Mouse (Mus musculus): Measurements from ENCODE around the gene Nkx2-5.
A peak's percentile ranks its signal among the peaks of the same experiment; 100 is the strongest.

Nkx2-5 gene

DNA sequence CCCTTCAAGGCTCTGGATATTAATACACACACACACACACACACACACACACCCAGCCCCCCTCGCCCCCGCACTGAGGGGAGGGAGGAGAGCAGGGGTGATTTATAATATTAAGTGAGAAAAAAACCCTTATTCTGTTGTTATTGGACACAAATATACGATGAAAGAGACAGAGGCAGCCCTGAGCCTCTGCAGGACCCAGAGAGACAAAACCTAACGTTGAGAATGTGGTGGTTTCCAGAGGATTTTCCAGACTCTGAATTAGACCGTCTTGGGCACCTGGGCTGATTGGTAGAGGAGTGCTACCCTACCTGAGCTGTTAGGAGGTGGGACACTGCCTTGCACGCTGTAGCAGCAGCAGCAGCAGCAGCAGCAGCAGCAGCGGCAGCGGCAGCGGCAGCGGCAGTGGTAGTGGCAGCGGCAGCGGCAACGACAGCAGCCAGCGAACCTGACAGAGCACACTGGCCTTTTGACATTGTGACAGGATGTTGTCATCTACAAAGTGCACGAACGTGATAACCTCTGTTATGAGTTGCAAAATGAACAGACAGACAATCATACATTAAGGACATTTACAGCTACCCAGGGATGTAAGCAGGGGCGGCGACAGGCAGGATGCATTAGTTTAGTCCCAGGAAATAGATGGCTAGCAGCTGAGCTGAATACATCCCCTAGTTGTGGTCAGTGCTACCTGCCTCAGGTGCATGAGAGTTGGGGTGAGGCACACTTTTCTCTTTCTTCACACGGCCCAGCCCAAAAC is 7.8 kb downstream of the Nkx2-5 start:
- DNase-seq (ENCODE audit: low spot score), result no peak

DNA sequence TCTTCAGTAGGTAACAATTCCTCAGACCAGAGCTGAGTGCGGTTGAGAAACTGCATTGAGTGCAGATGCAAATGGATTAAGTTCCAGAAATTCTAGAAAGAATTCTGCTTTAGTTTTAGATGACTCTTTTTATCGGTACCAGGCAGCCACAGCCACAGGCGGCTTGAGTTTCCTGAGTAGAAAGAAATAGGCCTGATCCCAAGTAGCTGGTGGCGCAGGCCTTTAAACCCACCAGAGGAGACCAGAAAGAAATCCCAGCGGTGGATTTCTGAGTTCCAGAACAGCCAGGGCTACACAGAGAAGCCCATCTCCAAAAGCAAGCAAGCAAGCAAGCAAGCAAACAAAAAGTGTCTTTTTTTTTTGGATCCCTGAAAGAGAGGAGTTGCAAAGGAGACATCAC is 8.4 kb downstream of the Nkx2-5 start:
- no peak for DNase-seq (ENCODE audit: low spot score)

DNA sequence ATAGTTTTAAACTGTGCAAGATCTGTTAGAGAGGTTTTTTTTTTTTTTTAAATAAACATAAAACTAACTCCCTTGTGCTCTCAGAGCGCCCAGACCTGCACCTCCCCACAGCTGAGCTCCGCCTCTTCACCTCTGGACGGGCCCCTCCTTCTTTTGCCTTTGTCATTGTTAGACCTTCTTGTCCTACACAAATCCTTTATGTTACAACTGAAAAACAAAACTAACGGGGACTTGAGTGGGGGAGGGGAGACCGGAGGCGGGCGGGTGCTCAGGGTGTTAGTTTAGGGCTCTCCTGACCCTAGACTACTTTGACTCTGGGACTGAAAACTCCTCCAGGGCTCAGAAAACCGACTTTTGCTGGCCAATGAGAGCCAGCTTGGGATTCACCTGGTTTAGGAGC is 8.9 kb downstream of the Nkx2-5 start:
- no peak for DNase-seq (ENCODE audit: low spot score)

DNA sequence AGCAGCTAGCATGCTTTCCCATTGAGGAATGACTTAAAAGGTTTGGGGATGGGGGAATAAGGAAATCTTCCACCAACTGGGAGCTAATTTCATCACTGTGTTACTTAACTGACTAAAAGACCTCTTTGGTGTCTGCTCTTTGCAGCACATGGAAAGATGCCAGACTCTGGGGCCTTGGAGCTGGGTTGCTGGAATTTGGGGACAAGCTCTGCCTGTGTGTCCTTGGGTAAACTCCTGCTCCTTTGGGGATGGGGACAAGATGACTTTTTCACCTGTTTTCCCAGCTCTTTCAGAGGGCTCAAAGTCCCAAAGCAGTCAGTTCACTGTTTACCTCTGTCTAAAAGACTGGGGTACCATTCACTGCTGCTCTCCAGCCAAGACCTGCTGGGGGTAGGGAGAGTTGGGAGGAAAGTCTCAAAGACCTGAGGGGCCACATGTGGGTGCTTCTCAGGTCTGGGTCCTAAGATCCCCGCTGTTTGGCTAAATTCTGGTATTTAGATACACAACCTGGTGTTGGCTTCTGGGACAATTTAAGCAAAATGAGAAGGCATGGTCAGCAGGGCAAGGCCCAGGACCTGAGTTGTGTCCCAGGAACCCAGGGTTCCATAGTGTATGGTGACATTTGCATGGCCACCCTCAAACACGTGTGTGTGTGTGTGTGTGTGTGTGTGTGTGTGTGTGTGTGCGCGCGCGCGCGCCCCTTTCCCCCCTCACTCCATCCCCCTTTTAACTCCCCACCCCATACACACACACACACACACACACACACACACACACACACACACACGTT is 9.6 kb downstream of the Nkx2-5 start:
- DNase-seq (ENCODE audit: low spot score), result no peak

DNA sequence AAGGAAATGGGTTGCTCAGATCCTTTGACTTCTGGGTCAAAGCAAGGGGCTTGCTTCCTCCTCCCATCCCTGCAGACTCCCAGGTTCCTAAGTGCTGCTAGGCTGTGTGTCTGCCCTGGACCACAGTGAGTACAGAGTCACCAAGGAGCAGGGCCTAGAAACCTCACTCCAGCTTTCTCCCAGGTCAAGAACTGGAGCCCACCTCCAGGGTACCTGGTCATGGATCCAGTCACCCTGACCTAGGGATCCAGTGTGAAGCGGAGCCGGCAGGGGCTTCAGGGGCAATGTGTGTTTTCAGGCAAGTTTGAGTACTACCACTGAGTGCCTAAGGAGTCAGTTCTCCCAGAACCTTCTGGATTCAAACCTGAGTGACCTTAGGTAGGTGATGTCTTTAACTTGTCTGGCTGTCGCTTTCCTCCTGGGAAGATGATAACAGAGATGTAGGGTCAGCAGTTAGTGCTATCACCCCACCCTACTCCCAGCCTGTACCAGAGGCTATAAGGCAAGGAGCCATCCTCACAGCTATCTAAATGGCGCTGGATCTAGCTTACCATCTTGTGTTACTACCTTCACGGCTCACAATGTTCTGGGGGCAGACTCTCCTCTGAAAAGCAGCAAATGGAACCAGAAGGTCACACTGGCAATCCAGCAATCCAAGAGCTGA is 10.4 kb downstream of the Nkx2-5 start:
- no peak for DNase-seq (ENCODE audit: low spot score)

DNA sequence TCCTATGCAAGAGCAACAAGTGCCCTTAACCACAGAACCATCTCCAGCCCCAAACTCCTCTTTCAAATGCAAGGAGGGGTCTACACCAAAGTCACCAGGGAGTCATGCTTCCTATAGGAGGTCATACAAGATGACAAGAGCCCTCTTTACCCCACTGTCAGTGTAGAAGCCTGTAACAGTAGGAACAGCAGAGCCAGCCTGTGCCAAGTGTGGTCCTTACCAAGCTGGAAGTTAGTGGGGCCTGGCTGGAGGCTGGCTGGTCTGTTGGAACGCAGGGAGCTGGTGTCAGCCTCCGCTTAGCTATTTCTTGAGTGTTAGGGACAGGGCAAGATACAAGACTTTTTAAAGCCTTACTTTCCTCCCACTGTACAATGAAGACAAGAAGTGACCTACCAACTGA is 11.0 kb downstream of the Nkx2-5 start:
- no peak for DNase-seq (ENCODE audit: low spot score)

DNA sequence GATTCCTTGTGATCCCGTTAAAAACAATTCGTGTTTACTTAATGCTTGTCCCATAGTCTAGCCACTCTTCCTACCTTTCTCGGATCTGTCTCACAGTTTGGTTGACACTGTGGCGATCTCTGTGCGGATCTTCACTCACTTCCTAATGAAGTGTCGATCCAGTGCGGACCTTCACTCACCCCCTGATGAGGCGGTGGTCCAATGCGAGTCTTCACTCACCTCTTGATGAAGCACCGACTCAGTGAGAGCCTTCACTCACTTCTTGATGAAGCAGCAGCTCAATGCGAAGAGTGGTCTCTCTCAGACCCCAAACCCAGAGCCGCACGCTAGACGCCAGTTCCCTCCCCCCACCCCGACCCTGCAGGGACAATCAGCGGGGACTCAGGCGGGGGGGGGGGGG is 18.7 kb downstream of the Nkx2-5 start:
- no peak for DNase-seq (ENCODE audit: low spot score)

DNA sequence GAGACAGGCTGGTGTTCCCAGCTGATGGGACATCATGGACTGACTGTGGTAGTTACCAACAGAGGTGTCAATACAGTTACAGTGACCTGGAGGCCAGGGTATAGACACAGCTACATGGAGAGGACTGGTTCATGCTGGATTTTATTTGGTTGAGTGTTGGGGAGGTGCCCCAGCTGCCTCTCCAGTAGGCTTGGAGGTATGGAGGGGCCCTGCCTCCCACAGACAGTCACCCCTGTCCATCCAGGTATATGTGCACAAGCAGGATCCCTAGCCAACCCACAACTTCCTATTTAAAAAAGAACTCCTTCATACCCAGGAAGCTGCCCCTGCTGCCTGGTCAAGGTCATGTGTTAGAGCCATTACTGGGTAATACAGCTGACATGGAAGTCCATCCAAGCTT is 27.0 kb downstream of the Nkx2-5 start:
- no peak for DNase-seq (ENCODE audit: low spot score)

DNA sequence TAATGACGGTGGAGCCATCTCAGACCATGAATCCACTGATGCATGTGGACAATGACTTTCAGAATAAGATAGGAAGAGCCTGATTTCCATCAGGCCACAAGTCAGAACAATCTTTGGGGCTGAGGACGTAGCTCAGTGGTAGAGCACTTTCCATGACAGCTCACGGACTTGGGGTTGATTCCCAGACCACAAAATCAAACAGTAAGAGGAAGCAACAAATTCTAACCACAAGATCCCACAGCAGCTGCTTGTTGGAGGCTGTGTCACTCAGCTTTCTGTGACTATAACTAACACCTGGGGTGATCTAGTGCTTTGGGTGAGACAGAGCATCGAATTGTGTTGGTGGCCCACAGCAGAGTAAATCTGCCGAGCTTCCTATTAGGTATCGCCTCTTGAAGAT is 28.0 kb downstream of the Nkx2-5 start:
- no peak for DNase-seq (ENCODE audit: low spot score)

DNA sequence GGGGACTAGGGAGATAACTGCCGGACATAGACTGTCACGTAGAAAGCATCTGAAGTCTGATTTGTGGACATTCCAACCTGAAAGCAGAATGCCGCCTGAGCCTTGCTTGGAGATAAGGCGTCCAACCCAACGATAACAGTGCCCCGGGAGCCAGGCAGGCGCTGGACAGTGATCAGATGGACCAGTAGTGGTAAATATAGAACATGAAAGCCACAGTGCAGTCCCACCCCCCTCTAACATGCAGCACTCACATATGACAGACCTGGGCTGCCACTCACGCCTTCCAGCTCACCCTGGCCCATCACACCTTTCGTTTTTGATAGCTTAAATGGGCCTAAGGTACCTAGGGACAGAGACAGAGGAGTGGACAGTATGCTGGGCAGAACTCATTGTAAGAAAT is 31.3 kb downstream of the Nkx2-5 start:
- DNase-seq (ENCODE audit: low spot score), result no peak

DNA sequence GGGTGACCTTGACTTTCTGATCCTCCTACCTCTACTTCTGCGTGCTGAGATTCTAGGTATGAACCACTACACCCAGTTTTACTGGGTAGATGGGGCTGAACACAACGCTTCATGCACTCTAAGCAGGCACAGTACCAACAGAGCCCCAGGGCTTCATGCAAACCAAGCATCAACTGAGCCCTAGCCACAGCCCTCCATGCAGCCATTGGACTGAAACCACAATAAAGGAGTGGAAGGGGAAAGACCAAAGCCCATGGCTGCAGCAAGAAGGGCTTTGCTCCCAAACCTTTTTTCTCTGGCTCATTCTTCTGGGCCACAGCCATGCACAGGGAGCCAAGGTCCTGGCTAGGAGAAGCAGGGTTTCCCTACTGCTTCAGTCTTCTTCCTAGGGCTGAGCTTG is 32.2 kb downstream of the Nkx2-5 start:
- DNase-seq (ENCODE audit: low spot score), result no peak

DNA sequence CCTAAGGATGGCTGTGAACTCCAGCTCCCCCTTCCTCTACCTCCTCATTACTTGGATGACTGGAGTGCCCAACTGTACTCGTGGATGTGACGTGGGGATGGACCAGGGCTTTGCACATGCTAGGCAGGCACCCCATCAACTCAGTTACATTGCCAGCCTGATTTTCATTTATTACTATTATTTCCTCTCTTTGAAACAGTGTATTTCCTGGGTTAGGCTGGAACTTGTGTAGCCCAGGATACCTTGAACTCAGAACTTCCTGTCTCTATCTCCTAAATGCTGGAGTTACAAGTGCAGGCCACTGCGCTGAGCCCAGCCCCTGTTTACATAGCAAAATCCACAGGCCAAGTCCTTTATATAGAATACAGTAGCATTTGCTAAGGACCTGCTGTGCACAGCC is 41.9 kb downstream of the Nkx2-5 start:
- DNase-seq (ENCODE audit: low spot score), result no peak

DNA sequence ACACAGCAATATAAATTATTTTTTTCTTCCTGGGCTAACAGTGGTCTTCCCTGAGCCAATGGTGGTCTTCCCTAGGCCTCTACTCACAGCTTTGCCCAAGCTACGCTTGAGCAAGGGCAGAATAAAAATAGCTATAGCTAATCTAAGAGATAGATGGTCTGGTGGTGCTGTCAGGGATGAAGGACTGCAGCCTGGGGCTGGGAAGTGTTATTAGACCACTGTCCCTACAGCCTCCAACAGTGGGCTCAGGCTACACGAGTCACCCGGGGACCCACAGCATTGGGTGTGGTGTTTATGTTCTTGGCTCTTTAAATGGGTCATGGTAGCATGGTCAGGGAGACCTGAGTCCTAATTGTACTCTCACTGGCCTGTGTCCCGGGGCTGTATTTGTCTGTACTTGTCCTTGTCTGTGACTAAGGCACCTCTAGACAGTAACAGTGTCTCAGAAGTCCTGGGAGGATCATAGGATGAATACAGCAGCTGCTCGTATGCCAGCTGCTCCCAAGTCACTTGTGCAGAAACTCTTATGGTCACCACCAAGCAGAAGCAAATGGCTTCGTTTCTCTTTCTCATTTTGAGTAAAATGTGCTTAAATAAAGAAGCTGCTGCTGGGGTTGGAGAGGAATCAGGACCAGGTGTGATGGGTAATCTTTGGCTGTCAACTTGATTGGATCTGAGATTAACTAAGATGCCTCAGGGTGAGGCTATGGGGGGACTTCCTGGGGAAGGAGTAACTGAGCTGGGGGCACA is 47.3 kb downstream of the Nkx2-5 start:
- no peak for DNase-seq (ENCODE audit: low spot score)

DNA sequence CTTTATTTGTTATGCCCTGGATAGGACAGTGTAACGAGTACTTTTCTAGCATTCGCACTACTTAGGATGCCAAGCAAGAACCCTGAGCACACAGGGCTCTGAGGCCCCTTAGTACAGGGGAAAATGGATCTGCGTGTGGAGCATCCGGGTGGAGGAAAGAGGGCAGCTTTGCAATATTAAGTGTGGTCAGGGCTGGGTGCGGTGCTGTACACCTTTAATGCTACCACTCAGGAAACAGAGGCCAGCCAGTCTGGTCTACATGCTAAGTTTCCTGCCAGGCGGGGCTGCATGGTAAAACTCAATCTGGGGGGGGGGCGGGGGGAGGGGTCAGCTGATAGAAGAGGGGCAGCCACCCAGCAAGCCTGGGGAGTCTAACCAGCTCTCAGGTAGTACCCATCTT is 49.4 kb downstream of the Nkx2-5 start:
- no peak for DNase-seq (ENCODE audit: low spot score)

DNA sequence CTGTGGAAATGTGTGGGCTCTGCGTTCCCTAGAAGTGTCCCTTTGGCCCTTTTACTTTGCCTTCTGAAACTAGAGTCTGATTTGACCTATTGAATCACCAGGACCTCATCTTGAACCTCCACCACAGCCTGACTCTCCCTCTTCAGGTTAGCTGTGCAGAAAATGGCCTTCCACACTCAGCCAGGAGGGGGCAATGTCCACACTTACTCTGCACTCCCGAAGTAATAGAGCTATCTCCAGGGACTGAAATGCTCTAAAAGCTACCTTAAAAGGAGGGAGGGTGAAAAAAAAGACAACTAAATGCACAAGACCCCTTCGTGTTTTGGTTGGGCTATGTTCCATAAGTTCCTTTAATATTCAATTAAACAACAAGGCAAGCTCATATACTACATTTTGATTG is 50.1 kb downstream of the Nkx2-5 start:
- peak; percentile 43 for DNase-seq (ENCODE audit: low spot score)

DNA sequence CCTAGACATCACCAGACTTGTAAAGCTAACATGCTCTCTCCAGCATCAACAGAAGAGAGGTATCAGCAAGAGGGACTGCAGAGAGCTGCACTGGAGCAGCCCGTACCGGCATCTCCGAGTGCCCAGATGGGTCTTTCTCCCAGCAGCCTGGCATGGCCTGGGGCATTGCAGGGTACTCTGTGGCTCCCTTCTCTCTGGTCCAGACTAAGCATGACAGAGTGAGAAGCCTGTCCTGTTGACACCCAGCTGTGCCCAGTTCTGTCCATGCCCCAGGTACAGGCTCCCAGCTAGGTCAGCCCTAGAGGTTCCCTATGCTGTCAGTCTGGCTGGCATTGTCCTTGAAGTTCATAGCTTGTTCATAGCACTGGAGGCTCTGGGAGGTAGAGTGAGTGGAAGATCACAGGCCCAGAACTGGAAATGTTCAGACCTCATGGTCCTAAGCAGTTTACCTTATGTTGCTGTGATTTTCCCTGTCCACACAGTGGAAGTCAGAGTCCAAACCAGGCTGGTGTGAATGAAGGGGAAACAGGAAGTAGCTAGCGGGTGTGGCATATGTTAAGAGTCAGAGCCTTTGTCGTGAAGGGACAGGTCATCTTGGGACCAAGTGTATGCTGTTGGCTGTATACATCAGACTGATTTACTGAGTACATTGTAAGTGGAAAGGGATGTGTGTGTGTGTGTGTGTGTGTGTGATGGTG is 51.6 kb downstream of the Nkx2-5 start:
- no peak for DNase-seq (ENCODE audit: low spot score)

DNA sequence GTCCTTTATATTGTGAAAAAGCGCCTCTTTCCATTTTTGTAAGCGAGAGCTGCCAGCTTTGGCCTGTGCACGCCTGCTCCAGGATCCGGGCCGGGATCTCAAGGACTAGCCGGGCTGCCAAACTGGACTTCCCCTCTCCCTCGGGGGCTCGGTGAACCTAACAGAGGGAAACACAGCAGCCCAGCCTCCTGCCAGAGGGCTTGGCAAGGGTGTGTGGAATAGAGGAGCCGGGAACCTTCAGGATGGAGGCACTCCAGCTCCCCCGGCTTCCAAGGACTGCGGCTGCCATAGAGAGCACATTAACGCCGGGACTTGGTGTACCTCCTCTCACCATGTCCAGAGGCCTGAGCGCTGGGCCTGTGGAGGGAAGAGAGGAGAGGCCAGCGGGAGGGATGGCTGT is 52.7 kb downstream of the Nkx2-5 start:
- DNase-seq (ENCODE audit: low spot score), result no peak

DNA sequence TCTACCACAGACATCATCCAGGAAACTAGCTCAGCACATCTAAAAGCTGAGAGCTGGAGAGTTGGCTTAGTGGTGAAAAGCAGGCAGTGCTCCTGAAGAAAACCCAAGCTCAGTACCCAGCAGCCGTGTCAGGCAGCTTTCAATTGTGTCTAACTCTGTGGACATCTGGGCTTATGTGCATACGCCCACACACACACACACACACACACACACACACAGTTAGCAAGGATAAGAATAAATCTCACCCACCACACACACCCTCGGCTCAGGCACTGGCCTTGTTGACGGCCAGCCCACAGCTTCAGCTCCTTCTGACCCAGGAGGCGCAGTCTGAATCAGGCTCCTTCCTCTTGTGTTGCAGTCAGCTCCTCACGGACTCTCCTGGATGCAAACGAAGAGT is 53.2 kb downstream of the Nkx2-5 start:
- no peak for DNase-seq (ENCODE audit: low spot score)

DNA sequence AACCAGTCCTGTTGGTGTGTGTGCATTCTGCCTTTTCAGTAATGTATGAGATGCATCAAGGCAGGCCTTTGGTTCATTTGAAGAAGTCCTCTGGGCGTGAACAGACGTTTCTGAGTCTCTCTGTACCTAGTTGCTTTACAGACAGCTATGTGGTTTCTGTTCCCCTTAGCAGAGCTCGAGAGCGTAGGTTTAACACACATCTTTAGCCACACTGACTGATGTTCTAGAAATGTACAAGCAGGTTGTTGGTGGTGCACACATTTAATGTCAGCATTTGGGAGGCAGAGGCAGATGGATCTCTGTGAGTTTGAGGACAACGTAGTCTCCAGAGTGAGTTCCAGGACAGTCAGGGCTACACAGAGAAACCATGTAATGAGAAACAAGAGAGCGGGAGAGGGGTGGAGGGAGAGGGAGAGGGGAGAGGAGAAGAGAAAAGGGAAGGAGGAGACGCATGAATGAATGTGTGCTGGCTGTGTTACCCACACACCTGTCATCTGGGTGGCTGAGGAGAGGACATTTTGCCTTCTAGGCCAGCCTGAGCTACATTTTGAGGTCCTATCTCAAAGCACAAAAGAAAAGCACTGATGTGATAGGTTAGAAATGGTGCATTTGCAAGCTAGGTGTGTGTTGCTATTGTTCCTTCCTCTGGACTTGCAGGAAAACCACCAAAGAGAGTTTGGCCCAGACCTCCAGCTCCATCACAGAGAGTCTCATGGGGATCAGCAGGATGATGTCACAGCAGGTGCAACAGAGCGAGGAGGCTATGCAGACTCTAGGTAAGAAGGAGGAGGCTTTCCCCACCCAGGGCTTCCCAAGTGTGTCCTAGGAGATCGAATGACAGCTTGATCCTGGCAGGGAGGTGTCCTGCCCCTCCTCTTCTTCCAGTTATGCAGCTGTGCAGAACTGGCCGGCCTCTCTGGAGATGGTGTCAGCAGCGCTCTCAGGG is 54.3 kb downstream of the Nkx2-5 start:
- no peak for DNase-seq (ENCODE audit: low spot score)

DNA sequence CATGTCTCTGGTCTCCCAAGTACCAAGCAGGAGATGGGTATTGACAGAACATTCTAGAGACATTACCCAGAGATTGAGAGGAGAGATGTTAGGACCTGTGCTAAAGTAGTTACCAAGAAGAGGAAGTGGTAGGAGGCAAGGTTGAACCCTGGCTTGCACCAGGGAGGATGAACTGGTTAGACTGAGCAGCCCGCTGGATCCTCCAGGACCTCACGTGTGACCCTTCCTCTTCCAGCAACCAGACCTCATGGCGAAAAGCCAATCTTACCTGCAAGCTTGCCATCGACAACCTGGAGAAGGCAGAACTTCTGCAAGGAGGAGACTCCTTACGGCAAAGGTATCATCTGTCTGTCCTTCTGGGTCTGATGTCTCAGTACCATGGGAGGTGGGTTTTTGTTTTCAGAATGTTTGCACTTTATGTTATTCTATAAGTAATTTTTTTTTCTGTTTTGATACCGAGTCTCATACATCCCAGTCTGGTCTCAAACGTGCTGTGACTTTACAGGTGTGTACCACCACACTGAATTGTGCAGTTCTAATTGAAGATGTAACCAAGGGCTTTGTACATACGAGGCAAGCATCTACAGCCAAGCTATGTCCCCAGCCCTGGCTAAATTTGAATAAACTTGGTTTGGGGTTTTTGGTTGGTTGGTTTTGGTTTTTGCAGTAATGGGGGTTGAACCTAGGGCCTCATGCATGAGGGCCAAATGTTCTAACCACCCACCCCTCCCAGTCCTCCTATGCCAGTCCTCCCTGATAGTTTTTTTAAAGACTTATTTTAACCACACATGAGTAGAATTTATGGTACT is 55.1 kb downstream of the Nkx2-5 start:
- no peak for DNase-seq (ENCODE audit: low spot score)
